Mouse (Mus musculus) embryonic fibroblast, embryonic 13.5 days (primary cell): Measurements from ENCODE around the gene Srr.

Experiments
- CTCF ChIP-seq: IDR thresholded peaks from 2 replicates; pipeline ENCODE4 v1.5.1; 2011; ENCODE audit warnings: mild to moderate bottlenecking, control low read depth, low read length, moderate library complexity, borderline replicate concordance; ENCODE audit not compliant: insufficient read depth
- POLR2A ChIP-seq: IDR thresholded peaks from 2 replicates; pipeline ENCODE4 v1.6.1; 2011; ENCODE audit warnings: low read depth, mild to moderate bottlenecking, control low read depth, low read length, moderate library complexity

- no peak for TF ChIP-seq CTCF
- TF ChIP-seq POLR2A = no peak
These were observed 749 bp upstream of the Srr start for GRCm38 (mm10) chr11:74926388-74927005.
